Mouse (Mus musculus): ENCODE results near the gene Olfr641.

The Olfr641 gene

DNA sequence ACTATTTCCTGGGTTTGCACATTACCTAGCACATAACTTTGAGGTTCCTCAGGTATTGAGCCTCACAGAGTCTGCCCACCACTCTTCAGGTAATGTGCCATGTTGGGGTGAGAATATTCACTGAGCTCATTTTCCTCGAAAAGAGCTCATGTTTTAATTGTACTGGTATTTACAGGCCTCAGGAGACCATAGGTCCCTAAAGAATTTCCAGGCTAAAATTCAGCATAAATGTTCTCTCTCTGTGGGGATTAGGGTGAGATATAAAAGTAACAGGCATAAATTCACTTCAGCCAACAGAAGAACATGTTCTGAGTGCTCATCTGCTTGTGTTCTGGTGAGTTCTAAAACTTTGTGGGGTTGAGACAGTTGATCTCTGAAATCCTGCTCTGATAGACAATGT lies at the start of gene Olfr641:
TSS of gene Olfr641 (plus strand) at position 301 of the 400 bp plus-strand sequence.
- no peak for DNase-seq (ENCODE audit: low spot score)

DNA sequence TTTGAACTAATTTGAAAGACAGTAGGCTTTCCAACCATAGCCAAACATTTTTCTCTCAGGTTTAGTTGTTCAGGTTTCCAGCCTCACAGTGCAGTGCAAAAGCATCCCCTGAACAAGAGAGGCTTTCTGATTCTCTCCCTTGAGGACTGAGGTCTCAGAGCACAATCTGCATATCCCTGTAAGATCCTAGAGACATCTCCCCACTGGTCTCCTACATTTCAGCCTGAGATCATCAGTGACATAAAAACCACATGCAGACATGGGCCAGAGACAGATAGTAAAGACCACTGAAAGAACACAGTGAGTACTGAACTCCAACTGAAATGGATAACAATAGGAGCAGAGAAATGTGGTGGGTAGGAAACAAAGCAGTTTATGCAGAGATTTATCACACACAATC lies 36.8 kb upstream of the Olfr641 start, which contains the start of gene Olfr638:
TSS of gene Olfr638 (plus strand) at position 301 of the 400 bp plus-strand sequence.
- DNase-seq (ENCODE audit: low spot score), result no peak

DNA sequence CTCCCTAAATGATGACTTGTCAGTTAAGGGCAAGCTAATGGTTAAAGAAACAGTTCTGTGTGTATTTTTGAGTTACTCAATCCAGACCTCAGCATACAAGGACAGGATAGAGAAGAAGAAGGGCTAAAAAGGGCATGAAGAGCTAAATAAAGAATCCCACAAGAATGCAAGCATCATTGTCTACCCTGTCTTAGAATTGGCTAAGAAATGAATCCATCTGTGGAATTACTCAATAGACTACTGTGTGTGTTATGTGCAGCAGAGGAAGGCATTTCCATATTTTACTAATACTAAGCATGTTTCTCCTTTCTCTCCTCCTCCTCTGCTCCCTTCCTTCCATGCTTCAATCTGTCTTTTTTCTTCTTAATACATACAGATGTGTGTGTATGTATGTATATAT lies 36.1 kb upstream of the Olfr641 start:
- DNase-seq (ENCODE audit: low spot score), result no peak

DNA sequence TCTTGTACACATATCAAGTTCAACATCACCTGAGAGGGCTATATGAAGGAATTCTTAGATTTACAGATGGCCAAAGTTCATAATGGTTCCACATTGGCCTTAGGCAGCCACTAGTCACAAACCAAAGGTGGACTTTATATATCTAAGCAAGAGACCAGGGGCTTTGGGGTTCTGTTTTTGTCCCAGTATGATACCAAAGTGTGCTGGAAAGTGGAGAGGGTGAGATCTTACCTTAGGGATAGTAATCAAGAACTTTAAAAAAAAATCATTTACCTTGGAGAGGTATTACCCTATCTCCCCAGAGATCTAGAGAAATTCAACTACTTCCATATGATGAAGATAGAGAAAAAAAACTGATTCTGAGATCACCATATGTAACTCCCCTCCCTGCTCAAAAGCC lies 18.0 kb upstream of the Olfr641 start, which contains the start of gene Olfr639:
TSS of gene Olfr639 (minus strand) at position 101 of the 400 bp plus-strand sequence.
- no peak for DNase-seq (ENCODE audit: low spot score)

DNA sequence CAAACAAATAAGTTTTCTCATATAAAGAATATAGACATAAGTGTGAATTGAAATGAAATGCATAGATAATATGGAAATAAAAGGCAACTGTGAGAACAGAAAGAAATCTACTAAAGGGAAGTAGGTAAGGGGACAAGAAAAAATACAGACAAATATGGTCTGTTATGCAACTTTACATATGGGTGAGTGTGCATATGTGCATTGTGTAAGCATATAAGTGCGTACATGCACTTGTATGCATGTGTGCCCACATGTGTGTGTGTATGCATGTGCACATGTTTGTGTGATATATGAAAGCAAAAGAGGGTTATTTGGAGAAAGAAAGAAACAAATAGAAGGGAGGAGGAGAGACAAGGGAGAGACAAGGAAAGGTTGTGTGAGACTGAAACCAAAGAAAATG lies 16.3 kb upstream of the Olfr641 start:
- no peak for DNase-seq (ENCODE audit: low spot score)

DNA sequence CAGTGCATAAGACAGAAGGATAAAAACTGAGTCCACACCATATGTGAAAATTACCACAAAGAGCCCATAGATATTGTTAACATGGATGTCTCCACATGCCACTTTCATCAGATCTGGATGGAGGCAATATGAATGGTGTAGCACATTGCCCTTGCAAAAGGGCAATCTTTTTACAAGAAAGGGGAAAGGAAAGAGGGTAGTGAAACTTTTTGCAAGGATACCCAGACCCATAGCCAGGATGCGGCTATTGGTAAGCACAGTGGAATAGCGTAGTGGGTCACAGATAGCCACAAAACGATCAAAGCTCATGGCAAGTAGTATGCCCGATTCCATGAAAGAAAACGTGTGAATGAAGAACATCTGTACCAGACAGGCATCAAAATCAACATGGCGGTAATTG lies 13.6 kb upstream of the Olfr641 start:
- DNase-seq (ENCODE audit: low spot score), result no peak

DNA sequence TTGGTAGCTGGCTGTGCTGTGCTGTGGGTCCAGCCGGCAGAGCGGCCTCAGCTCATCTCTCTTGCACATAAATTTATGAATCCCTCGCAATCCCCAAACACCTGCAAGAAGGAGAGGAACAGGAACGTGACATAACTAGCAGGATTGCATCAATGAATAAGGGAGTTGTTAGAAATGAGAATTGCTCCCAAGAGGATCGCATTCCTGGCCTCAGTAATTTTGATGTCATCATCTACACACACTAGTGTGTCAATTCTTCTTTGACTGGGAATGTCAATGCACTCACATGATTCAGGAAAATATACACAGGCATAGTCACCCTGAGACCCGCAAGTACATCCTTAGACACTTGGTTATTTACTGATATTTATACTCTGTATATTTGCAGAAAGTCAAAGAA lies 9.8 kb upstream of the Olfr641 start, which contains the start of gene Olfr640:
TSS of gene Olfr640 (minus strand) at position 101 of the 400 bp plus-strand sequence.
- no peak for DNase-seq (ENCODE audit: low spot score)

DNA sequence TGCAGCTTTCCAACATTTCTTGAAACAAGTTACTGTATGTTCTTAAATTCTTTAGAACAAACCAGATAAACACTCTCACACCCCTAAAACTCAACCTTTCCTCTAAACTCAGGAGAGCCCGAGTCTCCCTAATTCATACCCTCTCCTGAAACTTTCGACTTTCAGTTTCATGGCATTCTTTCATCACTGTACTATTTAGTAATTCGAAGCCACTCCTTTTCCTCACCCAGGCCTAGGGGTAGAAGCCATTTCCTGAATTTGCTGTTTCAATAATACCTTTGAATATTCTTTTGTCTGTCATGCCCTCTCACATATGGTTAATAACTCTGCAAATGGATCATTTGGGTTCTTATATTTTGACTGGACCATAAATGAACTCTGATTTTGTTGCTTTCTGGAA lies 8.3 kb upstream of the Olfr641 start:
- no peak for DNase-seq (ENCODE audit: low spot score)

DNA sequence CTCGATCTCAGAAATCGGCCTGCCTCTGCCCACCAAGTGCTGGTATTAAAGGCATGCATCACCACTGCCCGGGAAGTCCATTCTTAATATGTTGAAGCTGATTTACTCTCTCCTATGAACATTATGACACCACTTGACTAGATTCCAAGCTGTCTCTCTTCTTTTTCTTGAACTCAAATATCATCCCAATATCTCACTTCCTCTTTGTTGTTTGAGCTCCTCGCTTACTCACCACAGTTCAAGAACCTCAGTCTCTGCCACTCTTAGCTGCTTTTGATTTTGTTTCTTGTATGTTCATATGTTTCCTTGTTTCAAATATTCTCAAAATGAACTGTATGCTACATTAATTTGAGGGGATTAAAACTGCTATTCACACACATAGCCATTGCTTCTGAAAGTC lies 15.5 kb downstream of the Olfr641 start:
- DNase-seq (ENCODE audit: low spot score), result no peak

DNA sequence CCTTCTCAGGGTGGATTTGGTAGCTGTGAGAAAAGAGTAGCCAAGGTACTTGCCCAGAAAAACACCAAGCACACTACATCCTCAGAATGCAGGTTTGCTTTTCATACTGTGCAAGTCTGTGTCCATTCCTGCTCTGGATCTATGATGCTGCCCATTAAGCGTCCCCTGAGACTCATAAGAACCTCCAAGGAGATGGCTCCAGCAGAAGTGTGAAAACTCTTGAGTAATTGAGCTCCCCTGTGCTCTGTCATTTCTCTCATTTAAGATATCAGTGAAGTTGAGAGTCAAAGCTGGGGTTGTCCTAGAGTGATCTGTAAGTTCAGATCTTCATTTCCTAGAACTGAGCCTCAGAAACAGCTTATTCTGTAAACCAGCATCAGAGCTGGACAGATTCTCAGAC lies 17.3 kb downstream of the Olfr641 start, which contains the start of gene Olfr642:
TSS of gene Olfr642 (minus strand) at position 101 of the 400 bp plus-strand sequence.
- DNase-seq (ENCODE audit: low spot score), result no peak

DNA sequence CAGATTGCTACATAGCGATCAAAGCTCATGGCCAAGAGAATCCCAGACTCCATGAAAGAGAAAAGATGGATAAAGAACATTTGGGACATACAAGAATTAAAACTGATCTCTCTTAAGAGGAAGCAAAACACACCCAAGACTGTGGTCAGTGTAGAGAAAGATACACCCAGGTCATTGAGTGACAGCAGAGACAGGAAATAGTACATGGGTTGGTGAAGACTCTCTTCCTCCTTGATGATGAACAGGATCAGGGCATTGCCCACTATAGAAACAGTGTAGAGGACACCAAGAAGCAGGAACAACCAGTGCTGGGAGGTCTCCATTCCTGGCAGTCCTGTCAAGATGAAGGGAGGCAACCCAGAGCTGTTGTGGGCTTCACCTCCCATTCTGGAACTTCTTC lies 24.0 kb downstream of the Olfr641 start:
- no peak for DNase-seq (ENCODE audit: low spot score)

DNA sequence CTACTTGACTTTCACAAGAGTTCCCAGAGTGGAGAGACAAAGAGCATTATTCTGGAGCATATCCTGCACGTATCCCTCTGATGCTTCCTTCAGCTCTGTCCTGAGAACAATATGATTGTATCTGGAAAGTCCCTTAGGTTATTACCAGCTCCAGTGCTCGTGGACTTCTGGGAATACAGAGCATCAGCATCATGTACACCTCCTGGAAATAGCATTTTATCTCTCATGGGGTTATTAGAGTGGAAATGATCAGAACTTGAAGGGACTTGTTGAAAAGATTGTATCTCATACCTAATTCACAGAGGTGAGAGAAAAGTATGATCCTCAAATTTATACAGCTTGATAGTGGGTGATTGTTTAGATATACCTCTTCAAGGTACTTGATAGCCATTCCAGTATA lies 26.1 kb downstream of the Olfr641 start, which contains the start of gene 4930516K23Rik:
TSS of gene 4930516K23Rik (minus strand) at position 101 of the 400 bp plus-strand sequence.
- no peak for DNase-seq (ENCODE audit: low spot score)

DNA sequence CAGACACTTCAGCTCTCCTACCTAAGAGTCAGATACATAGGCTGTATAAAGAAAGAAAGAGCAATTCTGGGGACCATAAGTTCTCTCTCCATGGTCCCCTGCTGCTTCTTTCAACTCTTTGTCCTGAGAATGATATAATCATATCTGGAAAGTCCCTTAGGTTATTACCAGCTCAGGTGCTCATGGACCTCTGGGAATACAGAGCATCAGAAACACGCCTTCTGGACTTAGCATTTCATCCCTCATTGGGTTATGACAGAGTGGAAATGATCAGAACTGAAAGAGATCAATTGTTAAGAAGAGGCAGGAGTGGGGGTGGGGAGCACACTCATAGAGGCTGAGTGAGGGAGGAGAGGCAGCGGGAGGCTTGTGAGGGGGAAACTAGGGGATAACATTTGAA lies 36.5 kb downstream of the Olfr641 start, which contains the start of gene Olfr644:
TSS of gene Olfr644 (minus strand) at position 101 of the 400 bp plus-strand sequence.
- DNase-seq (ENCODE audit: low spot score), result no peak

DNA sequence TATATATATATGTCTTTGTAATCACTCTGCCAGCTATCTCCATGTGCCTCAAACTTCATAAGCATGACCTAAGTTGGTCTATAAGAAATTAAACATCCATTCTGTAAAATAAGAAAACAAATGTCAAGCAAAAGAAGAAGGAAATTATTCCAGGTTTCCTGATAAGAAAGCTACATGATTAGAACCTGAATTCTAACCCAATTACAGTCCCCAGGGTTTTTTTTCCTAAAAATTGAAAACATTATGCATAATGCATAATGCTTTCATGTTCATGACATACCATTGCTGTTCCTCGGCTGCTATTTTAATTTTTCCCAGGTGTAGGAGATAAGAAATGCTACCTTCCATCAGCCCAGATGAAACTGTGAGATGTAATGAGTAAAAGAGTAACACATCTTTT lies 50.1 kb downstream of the Olfr641 start, which contains the start of gene Olfr645:
TSS of gene Olfr645 (minus strand) at position 101 of the 400 bp plus-strand sequence.
- no peak for DNase-seq (ENCODE audit: low spot score)

Data from testis, postnatal 14 days (tissue).